Mouse (Mus musculus) spleen, postnatal 10 days (tissue): Measurements from ENCODE around the gene Olfr310.

Source experiments
- DNase-seq, 2 experiments: peaks; one replicate each; pipeline ENCODE4 v3.0.0; 2021 to 2022; ENCODE audit warnings: low spot score in 2 of 2

Olfr310 gene

DNA sequence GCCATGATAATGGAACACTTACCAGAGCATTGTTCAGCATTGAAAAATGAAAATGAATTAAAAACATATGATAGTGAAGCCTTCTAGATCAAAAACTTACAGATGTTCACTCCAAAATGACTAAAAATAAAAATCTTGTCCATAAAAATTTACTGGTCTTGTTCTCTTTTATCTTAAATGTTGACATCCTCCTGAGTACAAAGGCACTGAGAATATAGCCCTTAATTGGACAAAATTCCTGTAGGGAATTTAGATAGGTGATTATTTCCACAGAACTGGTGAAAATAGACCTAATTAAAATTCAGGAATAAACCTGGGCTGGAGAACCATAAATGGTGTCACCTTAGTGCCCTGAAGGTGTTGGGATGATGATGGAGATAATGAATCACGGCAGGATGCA, at the start of gene Olfr310:
Gene Olfr310 (minus strand): TSS at position 101 of the 400 bp plus-strand sequence.
- no peak for DNase-seq

DNA sequence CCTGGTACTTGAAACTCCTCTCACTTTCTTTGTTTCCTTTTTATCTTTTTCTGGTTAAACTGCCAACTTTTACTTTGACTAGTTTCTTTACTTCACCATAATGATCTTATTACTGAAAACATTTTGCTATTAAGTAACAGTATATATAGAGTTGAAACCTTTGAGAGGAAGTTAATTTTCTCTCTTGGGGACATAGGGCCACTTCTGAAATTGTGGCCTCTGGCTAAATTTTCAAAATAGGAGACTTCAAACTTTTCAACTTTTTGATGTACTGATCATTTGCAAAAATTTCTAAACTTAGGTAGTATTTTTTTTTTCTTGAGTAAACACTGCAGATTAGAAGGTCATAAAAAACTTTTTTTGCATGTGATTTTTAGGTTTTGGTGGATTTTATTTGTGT, 48.6 kb upstream of the Olfr310 start, which contains the start of gene Olfr308:
Gene Olfr308 (minus strand): TSS at position 101 of the 400 bp plus-strand sequence.
- no peak for DNase-seq

DNA sequence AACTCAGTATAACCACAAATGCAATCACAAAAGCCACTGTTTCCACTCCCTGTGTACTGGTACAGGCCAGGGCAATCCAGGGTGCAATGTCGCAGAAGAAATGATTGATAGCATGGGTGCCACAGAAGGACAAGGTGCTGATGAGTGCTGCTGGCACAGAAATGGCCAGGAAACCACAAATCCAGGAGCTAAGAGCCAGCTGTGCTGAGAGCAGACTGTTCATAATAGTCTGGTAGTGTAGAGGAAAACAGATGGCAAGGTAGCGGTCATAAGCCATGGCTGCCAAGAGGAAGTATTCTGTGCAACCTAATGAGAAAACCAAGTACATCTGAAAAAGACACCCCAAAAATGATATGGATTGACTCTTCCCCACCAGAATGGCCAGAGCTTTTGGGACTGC, 44.4 kb upstream of the Olfr310 start:
- DNase-seq: no peak

DNA sequence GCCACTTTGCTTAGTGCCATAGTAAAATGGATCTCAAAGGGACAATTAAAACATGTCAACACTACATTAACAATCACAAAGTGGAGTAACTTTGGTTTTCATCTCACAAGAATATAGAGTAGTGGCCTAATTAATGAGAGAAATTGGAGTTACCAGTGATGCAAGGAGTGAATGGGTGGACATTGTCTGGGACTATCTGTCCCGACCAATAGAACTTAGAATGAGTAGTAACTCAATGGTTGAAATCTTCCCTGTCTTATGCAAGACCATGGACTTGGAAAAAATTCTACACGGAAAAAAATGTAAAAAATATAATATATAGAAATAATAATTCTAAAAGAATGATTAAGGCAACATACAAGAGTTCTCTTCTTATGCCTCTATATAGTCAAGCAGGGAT, 36.6 kb upstream of the Olfr310 start, which contains the start of gene Olfr309:
Gene Olfr309 (minus strand): TSS at position 101 of the 400 bp plus-strand sequence.
- DNase-seq: no peak

DNA sequence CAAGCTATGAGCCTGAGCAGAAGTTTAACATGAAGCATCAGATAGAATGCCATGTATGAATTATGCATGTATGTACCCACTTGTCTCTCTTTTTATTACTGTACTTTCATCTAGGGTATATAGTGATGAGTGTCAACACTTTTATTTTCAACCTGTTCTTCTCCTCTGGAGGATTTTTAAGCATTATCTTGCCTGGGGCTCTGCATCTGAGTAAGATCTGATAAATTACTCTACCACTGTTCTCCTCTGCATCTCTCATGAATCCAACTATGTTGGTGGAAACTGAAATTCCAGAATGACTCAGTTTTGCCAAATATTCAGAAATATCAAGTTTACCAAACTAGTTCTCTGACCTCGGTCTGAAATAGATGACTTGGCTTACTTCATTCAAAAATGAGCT, 30.8 kb downstream of the Olfr310 start, which contains the start of gene Vmn2r76:
Gene Vmn2r76 (minus strand): TSS at position 101 of the 400 bp plus-strand sequence.
- no peak for DNase-seq
